Mouse (Mus musculus): ENCODE data around the gene Slc39a13.
"Not testable (repeated sequence)": the region's sequence is repeated elsewhere in the genome, so short reads cannot be mapped to it uniquely, and the experiment has no call there.

The Slc39a13 gene

GRCm38 (mm10) chr2:91027391-91028214 lies 42.6 kb downstream of the Slc39a13 start:
- DNase-seq (ENCODE audit: extremely low read depth, low read depth, low spot score), result no peak

- DNase-seq (ENCODE audit: extremely low read depth, low read depth, low spot score), result no peak
Observed at GRCm38 (mm10) chr2:91026491-91026890, 43.7 kb downstream of the Slc39a13 start.

- no peak for DNase-seq (ENCODE audit: extremely low read depth, low read depth, low spot score)
Observed at GRCm38 (mm10) chr2:91025081-91025516, 45.1 kb downstream of the Slc39a13 start.

- DNase-seq (ENCODE audit: extremely low read depth, low read depth, low spot score), result no peak
Observed at GRCm38 (mm10) chr2:91023956-91024355, 46.3 kb downstream of the Slc39a13 start.

- DNase-seq (ENCODE audit: extremely low read depth, low read depth, low spot score), result no peak
Observed at GRCm38 (mm10) chr2:91023131-91023530, 47.1 kb downstream of the Slc39a13 start.

- DNase-seq (ENCODE audit: extremely low read depth, low read depth, low spot score), result not testable (repeated sequence)
Observed at GRCm38 (mm10) chr2:91022266-91022665, 48.0 kb downstream of the Slc39a13 start.

GRCm38 (mm10) chr2:91019911-91020310 lies 50.3 kb downstream of the Slc39a13 start:
- DNase-seq (ENCODE audit: extremely low read depth, low read depth, low spot score), result no peak

- no peak for DNase-seq (ENCODE audit: extremely low read depth, low read depth, low spot score)
Observed at GRCm38 (mm10) chr2:91018061-91018788, 52.0 kb downstream of the Slc39a13 start.

- DNase-seq (ENCODE audit: extremely low read depth, low read depth, low spot score), result no peak
Observed at GRCm38 (mm10) chr2:91015386-91015785, 54.8 kb downstream of the Slc39a13 start.

GRCm38 (mm10) chr2:91013881-91014280 lies 56.3 kb downstream of the Slc39a13 start:
- no peak for DNase-seq (ENCODE audit: extremely low read depth, low read depth, low spot score)

All from fat pad, adult 2 months (tissue).